Mouse (Mus musculus): ENCODE data around the gene Zfp541.

Zfp541 gene

DNA sequence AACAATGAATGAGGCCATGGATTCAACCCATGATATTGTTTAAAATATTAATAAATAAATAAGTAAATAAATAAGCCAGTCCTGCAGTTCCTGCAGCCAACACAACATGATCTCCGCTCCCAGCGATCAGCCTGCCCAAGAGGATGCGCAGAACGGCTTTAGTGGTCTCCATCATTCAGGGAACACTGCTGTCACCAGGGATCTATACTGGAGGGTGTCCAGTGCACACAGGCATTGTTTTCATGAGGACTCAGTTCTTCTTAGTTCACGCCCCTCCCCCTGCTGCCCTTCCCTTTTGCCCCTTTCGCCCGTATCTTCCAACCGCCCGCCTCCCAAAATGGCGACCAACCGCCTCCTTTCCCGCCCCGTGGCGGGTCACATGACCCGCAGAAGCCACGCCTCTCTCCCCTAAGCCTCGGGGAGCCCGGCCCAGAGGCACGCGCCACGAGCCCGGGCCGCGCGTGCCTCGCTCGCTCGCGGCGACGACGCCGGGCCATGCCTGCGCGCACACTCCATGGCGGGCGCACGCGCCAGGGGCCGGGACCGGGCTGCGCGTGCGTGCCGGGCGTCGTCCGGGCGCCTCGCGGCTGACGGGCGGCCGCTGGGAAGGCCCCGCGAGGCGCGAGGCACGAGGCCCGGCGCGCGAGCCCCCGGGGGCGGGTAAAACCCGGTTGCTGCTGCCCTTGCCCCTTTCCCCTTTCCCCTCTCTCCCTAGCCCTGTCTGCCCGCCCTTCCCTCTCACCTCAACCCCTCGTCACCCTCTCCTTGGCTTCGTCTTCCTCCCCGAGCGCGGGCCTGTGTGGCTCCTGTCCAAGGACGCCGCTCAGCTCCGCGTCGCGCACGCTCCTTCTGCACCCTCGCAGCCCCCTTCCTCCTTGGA is at the start of gene Zfp541:
TSS of gene Zfp541 (plus strand) at position 596 of the 880 bp plus-strand sequence.
- DNase-seq: peak; percentile 7 to 36

DNA sequence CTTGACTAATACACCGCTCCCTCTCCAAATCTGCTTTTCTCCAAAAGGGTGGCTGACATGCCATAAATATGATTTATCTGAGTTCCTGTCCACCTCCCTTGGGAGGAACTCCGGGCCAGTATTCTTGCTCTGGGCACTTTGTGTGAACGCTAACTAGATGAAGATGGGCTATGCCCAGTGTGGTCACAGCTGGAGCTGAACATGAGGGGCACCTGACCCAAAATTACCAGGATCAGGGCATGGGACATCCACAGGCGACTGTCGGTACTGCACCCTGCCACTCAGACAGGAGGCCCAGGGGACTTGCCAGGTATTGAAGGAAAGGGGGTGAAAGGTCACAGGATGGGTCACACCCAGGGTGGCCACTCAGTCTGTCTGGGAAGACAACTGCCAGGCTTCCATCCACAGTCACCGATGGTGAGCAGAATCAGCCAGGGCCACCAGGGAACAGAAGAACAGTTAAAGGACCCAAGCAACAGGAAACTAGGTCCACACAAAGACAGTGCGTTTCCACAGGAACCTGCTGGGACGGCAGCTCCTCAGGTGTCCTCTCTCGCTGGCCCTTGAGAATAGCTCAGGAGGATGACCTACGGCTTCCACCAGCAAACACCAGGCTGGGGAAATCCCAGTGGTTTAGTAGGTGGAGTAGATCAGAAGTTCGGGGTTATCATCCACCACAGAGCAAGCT is 48.9 kb upstream of the Zfp541 start:
- DNase-seq: peak in 1 of 2 experiments; percentile 47

- DNase-seq: peak in 1 of 2 experiments; percentile 44
These were observed 47.8 kb upstream of the Zfp541 start for GRCm38 (mm10) chr7:16013722-16014275.

DNA sequence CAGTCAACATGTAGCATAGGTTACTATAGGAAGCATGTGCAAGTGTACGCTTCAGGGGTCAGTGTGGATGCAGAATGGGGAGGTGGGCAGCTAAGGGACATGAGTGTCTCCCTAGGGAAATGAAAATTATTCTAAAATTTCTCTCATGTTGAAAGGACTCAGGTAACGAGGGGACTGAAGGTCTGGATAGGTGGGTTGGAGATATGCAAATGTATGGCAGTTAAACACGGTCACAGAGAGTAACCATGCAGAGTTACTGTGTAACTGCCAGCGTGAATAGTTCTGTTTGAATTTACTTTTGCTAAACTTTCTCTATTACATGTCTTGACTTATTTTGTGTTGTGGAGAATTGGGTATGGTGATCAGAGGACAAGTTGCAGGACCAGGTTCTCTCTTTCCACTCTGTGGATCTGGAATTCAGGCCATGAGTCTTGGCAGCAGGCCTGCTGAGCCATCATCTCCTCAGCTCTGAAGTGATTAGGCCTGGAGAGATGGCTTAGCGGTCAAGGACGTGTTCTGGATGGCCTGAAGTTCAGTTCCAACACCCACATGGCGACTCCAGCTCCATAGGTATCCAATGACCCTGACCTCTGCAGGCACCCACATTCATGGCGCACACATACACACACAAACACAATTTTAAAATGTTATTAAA is 47.0 kb upstream of the Zfp541 start:
- peak; percentile 71 to 82 for DNase-seq

DNA sequence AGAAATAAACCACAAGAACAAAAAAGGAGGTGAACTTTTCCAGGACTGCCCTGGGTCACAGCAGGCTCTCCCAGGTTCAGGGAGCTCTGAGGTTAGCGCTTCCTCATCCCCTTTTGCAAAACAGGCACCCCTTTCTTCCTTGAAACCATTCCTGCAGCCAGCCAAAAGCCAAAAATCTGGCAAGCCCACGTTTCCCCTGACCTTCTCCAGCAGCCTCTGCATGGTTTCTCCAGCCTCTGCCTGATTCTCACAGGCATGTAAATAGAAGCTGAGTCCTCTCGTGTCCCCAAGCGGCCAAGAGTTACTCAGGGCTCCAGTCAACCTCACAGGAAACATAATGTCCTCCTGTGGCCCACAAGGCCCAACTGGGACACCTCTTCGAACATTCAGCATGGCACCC is 46.2 kb upstream of the Zfp541 start:
- no peak for DNase-seq

GRCm38 (mm10) chr7:16018016-16018810 is 43.4 kb upstream of the Zfp541 start:
- DNase-seq: no peak

- DNase-seq: no peak
These were observed 42.1 kb upstream of the Zfp541 start for GRCm38 (mm10) chr7:16019256-16020094.

DNA sequence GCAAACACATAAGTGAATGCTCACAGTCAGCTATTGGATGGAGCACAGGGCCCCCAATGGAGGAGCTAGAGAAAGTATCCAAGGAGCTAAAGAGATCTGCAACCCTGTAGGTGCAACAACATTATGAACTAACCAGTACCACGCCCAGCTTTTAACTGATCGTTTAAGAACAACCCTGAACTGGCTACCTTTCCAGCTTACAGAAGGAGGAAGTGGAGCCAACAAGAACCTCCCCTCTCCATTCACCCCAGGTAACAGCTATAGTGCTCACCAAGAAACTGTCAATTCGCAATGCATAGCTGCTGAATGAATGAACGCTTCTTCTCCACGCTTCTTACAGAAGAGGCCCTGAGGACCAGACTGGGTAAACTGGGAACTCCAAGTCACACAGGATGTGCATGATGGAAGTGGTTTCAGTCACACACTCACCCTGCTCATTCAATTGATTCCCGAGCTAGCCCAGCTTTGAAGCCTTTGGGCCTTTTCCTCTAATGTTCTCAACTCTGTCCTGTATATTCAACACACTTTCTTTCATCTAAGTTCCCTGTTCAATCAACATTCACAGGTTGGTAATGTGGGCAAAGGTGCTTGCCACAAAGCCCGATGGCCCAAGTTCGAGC is 36.9 kb upstream of the Zfp541 start:
- DNase-seq: no peak

GRCm38 (mm10) chr7:16028102-16028927 is 33.3 kb upstream of the Zfp541 start:
- peak in 1 of 2 experiments; percentile 50 for DNase-seq

GRCm38 (mm10) chr7:16031072-16031471 is 30.5 kb upstream of the Zfp541 start:
- DNase-seq: no peak

DNA sequence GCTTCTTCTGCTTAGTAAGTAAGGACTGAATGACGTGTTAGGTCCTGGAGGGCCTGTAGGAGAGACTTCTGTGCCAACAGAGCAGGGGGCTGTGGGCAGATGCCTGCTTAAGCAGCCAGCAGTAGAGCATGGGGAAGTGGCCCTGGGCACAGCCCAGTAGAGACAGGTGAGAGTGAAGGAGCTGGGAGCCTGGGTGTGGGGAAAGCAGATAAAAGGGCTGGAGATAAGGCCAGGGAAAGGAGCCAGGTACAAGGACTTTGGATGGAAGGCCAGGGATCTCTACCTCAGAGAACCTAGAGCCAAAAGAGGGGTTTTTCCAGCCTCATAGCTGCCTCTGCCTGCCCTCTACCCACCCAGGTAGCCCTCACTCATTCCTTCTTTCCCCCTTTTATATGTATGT is 28.6 kb upstream of the Zfp541 start:
- no peak for DNase-seq

- no peak for DNase-seq
These were observed 27.8 kb upstream of the Zfp541 start for GRCm38 (mm10) chr7:16033580-16034461.

DNA sequence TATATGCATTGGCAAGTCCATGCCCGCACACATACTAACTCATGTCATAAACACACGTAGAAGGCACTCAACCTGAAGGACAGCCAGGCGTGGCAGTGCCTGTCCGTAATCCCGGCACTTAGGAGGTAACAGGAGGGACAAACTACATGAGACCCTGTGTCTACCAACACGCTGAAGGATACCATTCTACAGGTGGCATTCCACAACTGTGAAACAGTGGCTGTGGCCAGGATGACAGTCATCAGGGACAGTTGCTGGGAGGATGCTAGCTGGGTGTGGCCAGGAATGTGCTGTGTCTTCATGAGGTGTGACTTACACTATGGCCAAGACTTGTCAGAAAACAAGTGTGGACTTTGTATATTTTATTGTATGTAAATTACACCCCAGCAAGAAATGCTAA is 24.6 kb upstream of the Zfp541 start:
- DNase-seq: no peak

DNA sequence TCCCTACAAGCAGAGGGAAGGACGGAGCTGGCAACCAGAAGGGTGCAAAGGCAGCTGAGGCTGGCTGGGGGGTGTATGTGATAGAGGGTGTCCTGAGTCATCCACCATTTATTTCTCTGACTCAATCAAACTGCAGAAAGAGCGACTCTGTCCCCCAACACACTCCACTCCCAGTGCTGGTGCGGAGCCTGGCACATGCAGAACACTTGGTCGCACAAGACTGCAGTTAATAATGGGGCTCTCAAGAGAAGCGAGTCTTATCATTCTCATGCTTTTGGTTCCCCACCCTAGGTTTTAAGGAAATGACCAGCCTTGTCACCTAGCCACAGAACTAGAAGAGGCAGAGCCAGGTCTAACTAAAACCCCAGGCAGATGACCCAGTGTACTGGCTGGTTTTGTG is 22.3 kb upstream of the Zfp541 start:
- no peak for DNase-seq

DNA sequence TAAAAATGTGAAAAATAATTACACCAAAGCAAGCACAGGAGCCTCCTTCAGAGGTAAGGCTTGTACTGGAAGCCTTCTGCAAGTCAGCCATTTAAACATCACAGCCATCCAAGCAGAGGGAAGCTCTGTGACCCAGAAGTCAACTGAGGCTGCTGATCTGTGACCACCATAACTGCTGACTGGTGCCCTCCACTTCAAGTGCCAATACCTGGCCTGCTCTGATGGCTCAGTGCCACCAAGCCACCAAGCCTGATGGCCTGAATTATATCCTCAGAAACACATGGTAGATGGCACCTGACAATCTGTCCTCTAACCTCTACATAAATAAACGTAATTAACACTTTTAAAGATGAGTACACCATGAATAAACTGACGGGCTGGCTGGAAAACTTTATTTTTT is 20.4 kb upstream of the Zfp541 start:
- peak; percentile 68 to 79 for DNase-seq

GRCm38 (mm10) chr7:16042850-16043775 is 18.5 kb upstream of the Zfp541 start:
- peak in 1 of 2 experiments; percentile 38 for DNase-seq

DNA sequence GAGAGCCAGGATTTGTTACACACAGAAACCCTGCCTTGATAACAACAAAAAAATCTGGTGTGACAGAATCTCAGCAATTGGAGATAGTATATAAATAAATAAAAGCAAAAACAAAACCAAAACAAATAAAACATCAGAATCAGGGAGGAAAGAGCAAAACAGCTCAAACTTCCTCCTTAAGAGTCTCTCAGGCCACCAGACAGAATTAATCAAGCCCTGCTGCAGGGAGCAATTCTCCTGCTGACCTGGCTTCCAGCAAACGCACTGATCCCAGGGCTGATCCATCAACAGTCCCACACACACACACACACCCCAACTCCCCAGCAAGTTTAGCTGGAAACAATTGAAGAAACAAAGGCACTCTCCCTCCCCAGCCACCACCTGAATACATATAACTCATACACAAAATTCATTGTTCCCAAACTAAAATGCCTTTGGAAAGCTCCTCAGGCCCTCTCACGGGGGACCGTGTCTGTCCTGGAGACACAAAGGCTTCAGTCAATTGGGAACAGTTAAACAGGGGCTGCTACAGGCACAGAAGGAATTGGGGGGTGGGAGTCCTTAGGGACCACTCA is 17.7 kb upstream of the Zfp541 start:
- no peak for DNase-seq
